Mouse (Mus musculus) Muller cell, postnatal 12 days (primary cell): Measurements from ENCODE around the gene Usf2.
"Not testable (repeated sequence)": the region's sequence is repeated elsewhere in the genome, so short reads cannot be mapped to it uniquely, and the experiment has no call there.

ENCODE experiments used
- DNase-seq: peaks from one replicate; pipeline ENCODE4 v3.0.0-alpha.2; 2015; ENCODE audit errors: inconsistent ontology term

Usf2 gene

DNA sequence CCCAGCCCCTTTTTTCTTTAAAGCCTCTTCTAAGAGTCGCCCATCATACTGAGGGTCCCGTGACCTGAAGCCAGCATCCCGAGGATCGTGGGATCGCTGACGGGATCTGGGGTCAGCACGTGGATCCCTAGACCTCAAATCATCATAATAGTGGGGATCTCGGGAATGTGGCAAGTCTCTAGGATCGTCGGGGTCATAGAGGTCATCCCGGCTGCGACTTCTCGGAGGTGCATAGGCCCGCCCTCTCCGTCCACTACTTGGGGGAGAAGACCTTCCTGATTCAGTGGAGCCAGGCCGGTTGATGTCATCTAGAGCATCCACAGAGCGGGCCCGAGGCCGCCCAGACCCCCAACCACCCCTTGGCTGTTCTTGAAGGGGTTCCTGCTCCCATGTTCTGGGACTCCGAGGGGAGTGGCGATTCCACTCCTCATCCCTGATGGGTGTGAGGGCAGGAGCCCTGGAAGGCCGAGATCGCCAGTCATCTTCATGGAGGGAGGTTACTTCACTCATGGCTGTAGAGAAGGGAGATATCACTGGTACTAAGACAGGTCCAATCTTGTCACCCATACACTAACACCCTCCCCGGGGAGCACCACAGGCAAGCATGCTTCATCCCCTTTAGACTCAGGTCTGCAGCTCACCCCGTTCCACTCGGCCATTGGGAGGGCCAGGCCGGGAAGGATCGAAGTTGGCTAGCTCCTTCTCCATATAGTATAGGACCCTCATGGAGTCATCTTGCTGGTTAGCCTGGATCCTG is 1.7 kb upstream of the Usf2 start:
- DNase-seq: no peak

DNA sequence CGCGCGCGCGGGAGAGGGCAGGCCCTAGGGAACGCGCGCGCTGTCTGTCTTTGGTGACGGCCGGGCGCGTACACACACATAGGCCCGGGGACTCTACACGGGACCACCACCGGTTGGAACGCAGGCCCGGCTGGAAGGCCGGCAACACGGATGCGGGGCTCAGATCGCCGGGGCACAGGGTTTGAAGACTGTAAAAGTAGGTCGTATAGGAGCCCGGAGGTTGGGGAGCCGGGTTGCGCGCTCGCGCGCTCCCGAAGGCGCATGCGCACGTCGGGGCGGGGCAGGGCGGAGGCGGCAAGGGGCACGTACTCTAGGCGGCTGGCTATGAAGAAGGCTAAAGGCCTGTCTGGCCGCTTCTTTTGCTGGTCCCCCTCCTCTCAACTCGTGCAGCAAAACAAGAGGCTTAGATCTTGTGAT is 772 bp upstream of the Usf2 start:
- peak; percentile 95 for DNase-seq

DNA sequence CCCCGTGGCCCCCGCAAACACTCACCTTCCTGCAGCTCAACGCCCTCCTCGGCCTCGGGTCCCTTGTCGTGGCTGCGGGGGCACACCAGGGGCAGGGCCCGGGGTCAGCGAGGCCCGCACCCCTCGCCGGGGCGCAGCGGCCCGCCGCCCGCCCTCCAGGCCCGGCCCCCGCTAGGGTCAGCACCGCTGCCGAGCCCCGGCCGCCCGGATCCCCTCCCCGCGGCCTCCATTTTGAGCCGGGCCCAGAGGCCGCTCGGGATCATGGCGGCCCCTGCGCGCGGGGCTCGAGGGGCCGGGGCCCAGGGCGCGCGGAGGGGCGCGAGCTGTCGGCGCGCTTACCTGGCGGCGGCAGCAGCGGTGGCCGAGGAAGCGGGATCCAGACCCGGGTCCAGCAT is 249 bp downstream of the Usf2 start:
- peak; percentile 43 for DNase-seq

DNA sequence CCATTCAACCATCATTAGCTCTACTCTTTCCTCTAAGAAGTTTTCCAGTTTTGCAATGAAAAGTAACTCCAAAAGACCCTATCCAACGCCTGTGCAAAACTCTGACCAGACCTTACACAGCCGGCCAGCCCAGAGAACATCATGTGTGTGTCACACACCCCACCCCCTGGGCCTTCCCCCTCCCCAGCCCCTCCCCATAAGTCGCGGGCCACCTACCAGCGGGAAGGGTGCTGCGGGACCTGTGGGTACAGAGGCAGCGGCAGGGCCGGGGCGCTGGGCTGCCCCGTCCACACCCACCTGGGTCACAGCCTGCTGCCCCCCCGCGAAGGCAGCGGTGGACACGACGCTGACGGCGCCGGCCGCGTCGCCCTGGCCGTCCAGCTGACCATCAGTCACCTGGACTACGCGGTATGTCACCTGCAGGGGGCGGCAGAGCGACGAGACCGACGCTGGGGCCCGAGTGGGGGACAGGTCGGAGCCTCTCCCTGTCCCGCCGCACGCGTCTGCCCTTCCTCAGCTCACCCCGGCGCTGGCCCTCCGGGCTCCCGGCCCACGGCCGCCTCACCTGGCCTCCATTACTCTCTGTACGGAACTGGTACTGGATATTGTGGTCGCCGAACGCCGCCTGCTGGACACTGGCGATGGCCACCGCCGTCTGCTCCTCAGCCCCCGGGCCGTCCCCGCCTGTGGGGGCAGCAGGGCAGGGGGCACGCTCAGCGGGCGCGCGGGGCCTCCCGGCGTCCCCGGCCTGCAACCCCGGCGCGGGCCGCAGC is 833 bp downstream of the Usf2 start:
- DNase-seq: peak; percentile 88

DNA sequence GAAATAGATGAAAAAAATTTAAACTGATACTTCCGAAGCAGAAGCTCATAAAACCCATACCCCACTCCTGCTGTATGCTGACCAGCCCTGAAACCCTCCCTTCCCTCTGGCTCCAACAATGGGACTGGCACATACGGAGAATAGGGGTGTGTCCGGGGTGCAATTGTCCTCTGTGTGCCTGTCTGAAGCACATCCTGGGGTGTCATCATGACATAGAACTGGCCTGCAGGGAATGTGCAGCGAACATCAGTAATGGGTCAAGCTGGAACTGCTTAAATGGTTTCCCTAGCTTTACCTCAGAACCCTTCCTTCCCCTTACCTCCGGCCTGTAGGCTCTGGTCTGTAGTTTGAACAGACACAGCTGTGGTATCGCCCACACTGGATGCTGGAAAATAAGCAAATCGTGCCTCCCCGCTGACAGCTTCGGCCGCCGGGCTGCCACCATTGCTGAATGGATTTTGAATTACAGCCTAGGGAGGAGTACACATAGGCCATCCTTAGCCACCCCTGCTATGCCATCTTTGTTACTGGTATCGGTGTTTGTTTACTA is 1.6 kb downstream of the Usf2 start:
- DNase-seq: no peak

DNA sequence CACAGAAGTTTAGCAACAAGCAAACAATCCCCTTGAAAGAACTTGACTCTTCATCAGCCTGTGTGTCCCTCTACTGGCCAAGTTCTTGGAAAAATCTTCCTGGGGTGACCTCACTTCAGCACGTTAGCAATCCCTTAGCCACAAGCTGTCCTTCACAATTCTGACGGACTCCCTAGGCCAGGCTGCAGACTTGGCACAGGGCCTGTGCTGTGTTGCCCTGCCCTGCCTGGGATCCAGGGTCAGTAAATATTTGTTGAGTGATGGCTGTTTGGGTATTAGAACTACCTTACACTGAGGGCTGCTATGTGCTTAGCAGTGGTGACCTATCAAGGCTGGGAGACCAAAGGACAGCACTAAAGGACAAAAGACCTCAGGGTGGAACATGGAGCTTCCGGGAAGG is 2.6 kb downstream of the Usf2 start:
- DNase-seq: no peak

DNA sequence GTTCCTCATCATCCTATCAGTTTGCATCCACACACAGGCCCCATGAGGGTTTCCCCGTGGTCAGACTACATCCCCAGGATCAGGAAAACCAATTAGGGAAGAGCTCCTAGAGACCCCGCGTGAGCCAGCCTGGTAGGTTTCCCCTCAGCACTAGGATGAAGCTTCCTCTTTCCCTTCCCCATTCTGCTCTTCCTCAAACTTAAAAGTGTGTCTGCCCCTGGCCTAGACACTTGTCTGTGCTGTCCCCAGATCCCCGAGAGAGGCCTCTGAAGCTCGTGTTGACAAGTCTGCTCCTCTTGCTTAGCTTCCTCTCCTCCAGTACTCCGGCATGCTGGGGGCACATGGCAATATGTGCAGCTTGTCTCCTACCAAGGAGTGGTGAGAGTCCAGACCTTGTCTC is 3.1 kb downstream of the Usf2 start:
- DNase-seq: no peak

DNA sequence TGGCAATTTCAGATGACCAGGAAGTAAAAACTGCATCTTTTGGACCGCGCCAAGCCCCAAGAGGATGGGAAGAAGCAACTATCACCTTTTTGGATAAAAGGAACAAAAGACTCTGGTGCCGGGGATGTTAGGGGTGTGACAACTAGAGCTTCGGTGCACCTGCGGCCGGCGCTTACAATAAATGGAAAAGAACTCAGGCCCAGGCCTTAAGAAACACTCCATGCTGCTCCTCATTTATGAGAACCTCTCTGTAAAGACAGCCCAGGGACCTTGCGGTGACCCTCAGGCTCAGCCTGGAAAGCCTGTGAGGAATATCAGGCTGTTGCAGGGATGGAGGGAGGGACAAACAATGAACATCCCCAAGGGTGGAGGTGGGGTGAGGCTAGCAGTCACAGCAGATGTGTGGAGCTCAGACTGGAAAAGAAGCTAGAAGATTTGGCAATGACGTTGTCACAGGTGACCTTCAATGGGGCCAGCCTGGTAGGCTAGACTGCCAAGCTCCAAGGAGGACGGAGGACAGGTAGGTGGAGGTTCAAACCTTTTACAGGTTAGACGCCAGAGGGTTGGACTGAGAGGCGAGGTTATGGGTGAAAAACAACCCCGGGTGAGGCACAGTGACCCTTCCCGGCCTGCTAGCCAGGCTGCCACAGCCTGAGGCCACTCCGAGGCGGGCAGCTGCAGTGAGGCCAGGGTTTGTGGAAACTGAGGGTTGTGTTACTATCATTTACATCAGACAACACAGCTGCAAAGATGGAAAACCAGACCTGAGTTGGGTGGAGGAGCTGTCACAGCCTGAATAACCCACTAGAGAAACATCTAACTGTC is 4.0 kb downstream of the Usf2 start:
- no peak for DNase-seq

DNA sequence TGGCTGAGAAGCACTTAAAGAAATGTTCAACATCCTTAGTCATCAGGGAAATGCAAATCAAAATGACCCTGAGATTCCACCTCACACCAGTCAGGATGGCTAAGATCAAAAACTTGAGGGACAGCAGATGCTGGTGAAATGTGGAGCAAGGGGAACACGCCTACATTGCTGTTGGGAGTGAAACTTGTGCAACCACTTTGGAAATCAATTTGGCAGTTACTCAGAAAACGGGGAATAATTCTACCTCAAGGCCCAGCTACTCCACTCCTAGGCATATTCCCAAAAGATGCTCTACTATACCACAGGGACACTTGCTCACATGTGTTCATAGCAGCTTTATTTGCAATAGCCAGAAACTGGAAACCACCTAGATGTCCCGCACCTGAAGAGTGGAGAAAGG is 6.7 kb downstream of the Usf2 start:
- not testable (repeated sequence) for DNase-seq

DNA sequence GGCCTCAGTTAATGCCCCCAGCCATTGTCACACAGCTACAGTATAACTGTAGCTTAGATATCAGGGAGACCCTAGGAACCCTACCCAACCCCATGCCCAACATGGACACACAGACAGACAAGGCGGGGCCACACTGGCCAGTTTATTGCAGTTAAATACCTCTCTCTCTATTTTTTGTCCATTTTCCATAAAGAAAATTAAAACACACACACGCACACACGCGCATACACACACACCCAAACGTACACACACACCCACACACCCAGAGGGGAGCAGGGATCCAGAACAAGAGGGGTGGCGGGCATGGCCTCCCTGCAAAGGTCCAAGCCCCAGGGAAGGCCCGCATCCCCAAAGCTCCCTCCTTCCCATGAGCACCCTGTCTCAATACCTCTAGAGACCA is 10.7 kb downstream of the Usf2 start:
- no peak for DNase-seq

DNA sequence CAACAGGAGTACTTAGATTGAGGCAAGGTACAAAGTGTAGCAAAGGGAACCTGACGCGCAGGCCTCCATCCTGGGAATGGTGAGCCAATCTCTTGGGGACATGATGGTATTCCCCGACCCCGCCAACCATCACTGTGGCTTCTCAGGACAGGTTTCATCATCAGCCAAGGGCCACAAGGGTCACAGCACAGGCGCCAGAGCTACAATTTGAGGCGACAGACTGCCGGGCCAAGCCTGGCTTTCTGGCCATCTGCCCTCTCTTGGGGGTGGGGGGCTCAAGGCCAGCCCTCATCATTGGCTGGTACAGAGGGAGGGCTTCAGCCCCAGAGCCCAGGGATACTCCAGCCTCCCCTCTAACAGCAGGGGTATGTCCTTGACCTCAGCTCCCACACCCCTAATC is 11.1 kb downstream of the Usf2 start:
- DNase-seq: not testable (repeated sequence)

DNA sequence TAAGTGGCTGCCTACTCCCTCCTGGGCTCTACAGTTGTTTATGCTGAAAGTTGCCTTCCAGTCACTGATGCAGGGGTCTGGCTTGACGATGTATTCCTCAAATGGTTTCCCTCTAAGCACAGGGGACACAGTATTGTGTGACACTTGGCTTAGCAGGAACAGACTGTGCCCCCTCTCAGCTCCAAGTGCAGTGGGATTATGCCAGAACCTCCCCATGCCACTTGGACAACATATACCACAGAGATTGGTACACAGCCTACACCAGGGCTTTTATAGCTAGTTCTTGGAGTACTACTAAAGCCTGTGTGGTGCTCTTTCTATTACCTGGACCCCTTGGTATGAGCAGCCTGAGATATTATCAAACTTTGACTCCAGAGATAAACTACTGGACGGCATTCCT is 11.9 kb downstream of the Usf2 start:
- not testable (repeated sequence) for DNase-seq

DNA sequence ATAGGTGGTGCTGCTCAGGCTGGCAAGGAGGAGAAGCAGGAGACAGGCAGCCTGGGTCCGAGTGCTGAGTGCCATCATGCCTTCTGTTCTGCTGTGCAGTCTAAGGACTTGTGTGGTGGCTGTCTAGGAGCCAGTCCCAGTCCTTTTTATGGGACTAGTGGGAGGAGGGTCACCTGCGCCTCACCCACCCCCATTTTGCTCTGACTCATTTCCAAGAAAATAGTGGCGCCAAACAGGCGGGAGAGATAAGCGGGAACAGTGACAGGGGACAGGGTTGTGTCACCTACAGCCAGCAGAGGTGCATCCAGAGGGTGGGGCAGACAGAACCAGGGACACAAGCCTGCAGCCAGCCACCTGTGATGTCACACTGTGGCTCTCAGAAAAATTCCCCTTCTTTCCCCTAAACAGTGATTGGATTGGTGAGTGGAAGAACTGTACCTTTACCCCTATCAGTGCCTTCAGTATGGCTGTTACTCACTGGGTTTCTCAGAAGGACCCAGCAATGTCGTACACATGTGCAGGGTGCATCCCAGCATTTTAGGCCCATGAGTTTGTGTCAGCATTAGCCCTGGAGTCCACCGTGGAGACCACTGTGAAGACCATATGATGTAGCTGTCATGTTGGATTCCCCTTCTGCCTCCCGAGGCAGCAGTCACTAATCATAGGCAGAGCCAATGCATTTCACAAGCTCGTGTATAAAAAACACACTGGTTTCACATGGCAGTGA is 12.5 kb downstream of the Usf2 start, which contains the start of gene Hamp:
TSS of gene Hamp (minus strand) at position 124 of the 727 bp plus-strand sequence.
- DNase-seq: no peak

DNA sequence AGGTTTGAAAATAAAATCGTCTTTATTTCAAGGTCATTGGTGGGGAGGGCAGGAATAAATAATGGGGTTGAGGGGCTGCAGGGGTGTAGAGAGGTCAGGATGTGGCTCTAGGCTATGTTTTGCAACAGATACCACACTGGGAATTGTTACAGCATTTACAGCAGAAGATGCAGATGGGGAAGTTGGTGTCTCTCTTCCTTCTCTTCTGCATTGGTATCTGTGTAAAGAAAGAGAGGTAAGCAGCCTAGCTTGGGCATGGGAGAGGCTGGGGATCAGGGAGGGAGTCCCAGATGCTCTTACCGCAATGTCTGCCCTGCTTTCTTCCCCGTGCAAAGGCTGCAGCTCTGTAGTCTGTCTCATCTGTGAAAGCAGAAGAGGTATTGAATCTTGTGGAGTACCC is 14.2 kb downstream of the Usf2 start:
- DNase-seq: not testable (repeated sequence)

DNA sequence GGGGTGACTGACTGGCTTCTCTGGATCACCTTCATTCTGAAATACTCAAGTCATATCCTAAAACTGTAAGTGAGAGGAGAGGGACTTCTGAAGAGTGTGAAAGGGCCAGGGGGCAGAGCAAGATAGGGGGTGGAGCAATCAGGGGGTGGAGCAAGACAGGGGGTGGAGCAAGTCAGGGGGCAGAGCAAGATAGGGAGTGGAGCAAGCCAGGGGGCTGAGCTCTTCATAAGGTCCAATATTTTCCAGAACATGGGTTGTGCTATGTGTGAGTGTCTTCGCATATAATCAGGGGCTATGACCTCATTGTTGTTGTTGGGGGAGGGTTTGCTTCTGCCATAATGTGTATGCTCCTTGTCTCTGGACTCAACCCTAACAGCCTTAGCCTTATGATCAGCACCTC is 16.5 kb downstream of the Usf2 start:
- DNase-seq: not testable (repeated sequence)

DNA sequence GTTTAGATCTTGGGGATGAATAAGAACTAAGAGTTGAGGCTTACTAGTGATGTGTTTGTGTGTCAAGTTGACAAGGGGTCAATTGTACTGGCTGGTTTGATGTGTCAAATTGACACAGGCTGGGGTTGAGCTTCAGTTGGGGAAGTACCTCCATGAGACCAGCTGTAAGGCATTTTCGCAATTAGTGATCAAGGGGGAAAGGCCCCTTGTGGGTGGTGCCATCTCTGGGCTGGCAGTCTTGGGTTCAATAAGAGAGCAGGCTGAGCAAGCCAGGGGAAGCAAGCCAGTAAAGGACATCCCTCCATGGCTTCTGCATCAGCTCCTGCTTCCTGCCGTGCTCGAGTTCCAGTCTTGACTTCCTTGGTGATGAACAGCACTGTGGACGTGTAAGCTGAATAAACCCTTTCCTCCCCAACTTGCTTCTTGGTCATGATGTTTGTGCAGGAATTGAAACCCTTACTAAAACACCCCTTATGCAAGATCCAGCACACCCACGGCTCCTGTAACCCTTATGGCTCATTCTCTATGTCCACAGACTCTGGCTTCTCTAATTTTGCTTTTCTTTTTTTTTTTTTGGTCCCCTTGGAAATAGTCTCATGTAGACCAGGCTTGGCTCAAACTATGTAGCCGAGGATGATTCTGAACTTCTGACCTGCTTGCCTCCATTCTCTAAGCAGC is 21.0 kb downstream of the Usf2 start:
- not testable (repeated sequence) for DNase-seq

DNA sequence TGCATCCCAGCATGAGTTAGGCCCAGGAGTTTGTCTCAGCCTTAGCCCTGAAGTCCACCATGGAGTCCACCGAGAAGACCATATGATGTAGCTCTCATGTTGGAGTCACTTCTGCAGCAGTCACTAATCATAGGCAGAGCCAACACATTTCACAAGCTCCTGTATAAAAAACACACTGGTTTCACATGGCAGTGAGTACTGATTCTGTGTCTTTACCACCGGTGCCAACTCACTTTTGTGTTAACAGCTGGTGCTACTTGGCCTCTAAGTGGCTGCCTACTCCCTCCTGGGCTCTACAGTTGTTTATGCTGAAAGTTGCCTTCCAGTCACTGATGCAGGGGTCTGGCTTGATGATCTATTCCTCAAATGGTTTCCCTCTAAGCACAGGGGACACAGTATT is 32.0 kb downstream of the Usf2 start, which contains the start of gene Hamp2:
TSS of gene Hamp2 (minus strand) at position 101 of the 400 bp plus-strand sequence.
- not testable (repeated sequence) for DNase-seq

DNA sequence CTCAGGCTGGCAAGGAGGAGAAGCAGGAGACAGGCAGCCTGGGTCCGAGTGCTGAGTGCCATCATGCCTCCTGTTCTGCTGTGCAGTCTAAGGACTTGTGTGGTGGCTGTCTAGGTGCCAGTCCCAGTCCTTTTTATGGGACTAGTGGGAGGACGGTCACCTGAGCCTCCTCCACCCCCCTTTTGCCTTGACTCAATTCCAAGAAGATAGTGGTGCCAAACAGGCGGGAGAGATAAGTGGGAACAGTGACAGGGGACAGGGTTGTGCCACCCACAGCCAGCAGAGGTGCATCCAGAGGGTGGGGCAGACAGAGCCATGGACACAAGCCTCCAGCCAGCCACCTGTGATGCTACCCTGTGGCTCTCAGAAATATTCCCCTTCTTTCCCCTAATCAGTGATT is 32.5 kb downstream of the Usf2 start:
- DNase-seq: no peak

DNA sequence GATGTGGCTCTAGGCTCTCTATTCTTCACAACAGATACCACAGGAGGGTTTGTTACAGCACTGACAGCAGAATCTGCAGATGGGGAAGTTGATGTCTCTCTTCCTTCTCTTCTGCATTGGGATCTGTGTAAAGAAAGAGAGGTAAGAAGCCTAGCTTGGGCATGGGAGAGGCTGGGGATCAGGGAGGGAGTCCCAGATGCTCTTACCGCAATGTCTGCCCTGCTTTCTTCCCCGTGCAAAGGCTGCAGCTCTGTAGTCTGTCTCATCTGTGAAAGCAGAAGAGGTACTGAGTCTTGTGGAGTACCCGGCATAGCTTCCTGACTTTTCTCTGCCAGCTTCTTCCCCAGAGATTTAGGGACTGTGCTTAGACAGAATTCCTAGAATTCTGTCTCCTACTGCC is 34.1 kb downstream of the Usf2 start:
- DNase-seq: not testable (repeated sequence)

DNA sequence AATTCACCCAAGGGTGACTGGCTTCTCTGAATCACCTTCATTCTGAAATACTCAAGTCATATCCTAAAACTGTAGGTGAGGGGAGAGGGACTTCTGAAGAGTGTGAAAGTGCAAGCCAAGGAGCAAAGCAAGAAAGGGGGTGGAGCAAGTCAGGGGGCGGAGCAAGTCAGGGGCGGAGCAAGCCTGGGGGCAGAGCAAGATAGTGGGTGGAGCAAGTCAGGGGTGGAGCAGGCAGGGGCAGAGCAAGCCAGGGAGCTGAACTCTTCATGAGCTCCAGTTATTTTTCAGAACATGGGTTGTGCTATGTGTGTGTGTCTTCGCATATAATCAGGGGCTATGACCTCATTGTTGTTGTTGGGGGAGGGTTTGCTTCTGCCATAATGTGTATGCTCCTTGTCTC is 36.4 kb downstream of the Usf2 start:
- no peak for DNase-seq

DNA sequence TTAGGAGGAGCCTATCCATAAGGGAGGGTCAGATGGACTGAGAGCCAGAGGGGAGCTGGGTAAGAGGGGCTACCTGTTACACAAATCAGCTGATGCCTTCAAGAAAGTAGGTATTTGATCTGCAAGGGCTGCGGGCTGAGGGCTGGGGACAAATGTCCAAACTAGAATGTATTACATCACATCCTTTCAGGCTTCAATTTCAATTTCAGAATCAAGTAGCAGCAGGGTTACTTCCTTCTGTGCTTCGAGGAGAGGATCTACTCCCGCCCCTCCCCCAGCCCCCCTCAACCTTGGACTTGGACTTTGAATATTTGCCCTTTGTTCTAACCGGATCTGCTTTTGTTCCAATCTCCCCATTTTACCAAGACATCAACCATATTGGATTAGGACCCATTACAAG is 39.4 kb downstream of the Usf2 start:
- DNase-seq: no peak
